Mouse (Mus musculus) MEL (cell line): ENCODE measurements at regions not wholly inside any gene's neighbourhood (a gene's known extent, or its start where the extent isn't known, plus 50 kb on each side); places are given as distances from the start of the nearest gene placed in this dataset.

Experiments used
- DNase-seq: peaks from one replicate; pipeline ENCODE4 v3.0.0; 2011; ENCODE audit warnings: low read depth, low spot score
- H3K27ac ChIP-seq: 2 replicates; pipeline ENCODE4 v1.5.1; 2012; ENCODE audit warnings: low read depth, mild to moderate bottlenecking, control low read depth, low read length, moderate library complexity; ENCODE audit not compliant: control insufficient read depth
- H3K27me3 ChIP-seq, 2 experiments: fragments of 150-350 bp in 1 of 2; sonication (generic) in 1 of 2; 2 replicates each; pipeline ENCODE4 v1.6.1; 2012; ENCODE audit warnings: low read length in 2 of 2, mild to moderate bottlenecking in 2 of 2, improper control_type of control experiment in 1 of 2, moderate library complexity in 1 of 2; ENCODE audit not compliant: insufficient read depth in 2 of 2, control insufficient read depth in 1 of 2
- H3K36me3 ChIP-seq, 2 experiments: 2 replicates each; pipeline ENCODE4 v1.6.1; 2012 to 2014; ENCODE audit warnings: low read length in 2 of 2, improper control_type of control experiment in 1 of 2, inconsistent platforms in 1 of 2, mild to moderate bottlenecking in 1 of 2; ENCODE audit not compliant: insufficient read depth in 2 of 2, control insufficient read depth in 1 of 2
- H3K4me1 ChIP-seq, 2 experiments: fragments of 150-350 bp in 1 of 2; sonication (generic) in 1 of 2; 2 replicates each; pipeline ENCODE4 v1.6.1; 2012; ENCODE audit warnings: low read length in 2 of 2, improper control_type of control experiment in 1 of 2, mild to moderate bottlenecking in 1 of 2; ENCODE audit not compliant: insufficient read depth in 2 of 2, control insufficient read depth in 1 of 2
- H3K4me3 ChIP-seq, 2 experiments: fragments of 150-350 bp in 1 of 2; sonication (generic) in 1 of 2; 2 replicates each; pipeline ENCODE4 v1.5.1; 2012; ENCODE audit warnings: low read depth in 2 of 2, low read length in 2 of 2, mild to moderate bottlenecking in 2 of 2, moderate library complexity in 2 of 2, control low read depth in 1 of 2, improper control_type of control experiment in 1 of 2; ENCODE audit not compliant: control insufficient read depth in 1 of 2, insufficient read depth in 1 of 2
- H3K79me2 ChIP-seq: 2 replicates; pipeline ENCODE4 v1.6.1; 2012; ENCODE audit warnings: mild to moderate bottlenecking, low read length, moderate library complexity; ENCODE audit not compliant: control insufficient read depth, poor library complexity, insufficient read depth
- H3K9ac ChIP-seq: 2 replicates; pipeline ENCODE4 v1.6.1; 2012; ENCODE audit warnings: low read depth, mild to moderate bottlenecking, control low read depth, low read length, moderate library complexity; ENCODE audit not compliant: control insufficient read depth, poor library complexity, severe bottlenecking
- H3K9me3 ChIP-seq: fragments of 150-350 bp; sonication (generic); replicated peaks from 2 replicates; pipeline ENCODE4 v1.6.1; 2012; ENCODE audit warnings: mild to moderate bottlenecking, low read length, improper control_type of control experiment, moderate library complexity; ENCODE audit not compliant: insufficient read depth
- CHD2 ChIP-seq: IDR thresholded peaks from 2 replicates; pipeline ENCODE4 v1.6.1; 2011; ENCODE audit warnings: low read length, improper control_type of control experiment
- E2F4 ChIP-seq: IDR thresholded peaks from 2 replicates; pipeline ENCODE4 v1.6.1; 2011; ENCODE audit warnings: low read depth, low read length, improper control_type of control experiment, borderline replicate concordance
- ETS1 ChIP-seq: IDR thresholded peaks from 2 replicates; pipeline ENCODE4 v1.6.1; 2012; ENCODE audit warnings: low read depth, mild to moderate bottlenecking, inconsistent platforms, low read length, improper control_type of control experiment, moderate library complexity
- GABPA ChIP-seq: IDR thresholded peaks from 2 replicates; pipeline ENCODE4 v1.6.1; 2012; ENCODE audit warnings: low read depth, mild to moderate bottlenecking, inconsistent platforms, low read length, improper control_type of control experiment, moderate library complexity
- GATA1 ChIP-seq: IDR thresholded peaks from 2 replicates; pipeline ENCODE4 v1.6.1; 2011; ENCODE audit warnings: low read depth, low read length, improper control_type of control experiment
- KAT2A ChIP-seq: conservative IDR thresholded peaks from 2 replicates; pipeline ENCODE4 v1.6.1; 2012; ENCODE audit warnings: low read depth, low read length, improper control_type of control experiment, inconsistent platforms
- MAFK ChIP-seq: IDR thresholded peaks from 2 replicates; pipeline ENCODE4 v1.6.1; 2011; ENCODE audit warnings: low read depth, mild to moderate bottlenecking, low read length, improper control_type of control experiment, borderline replicate concordance
- MAX ChIP-seq: IDR thresholded peaks from 2 replicates; pipeline ENCODE4 v1.6.1; 2011; ENCODE audit warnings: low read length, improper control_type of control experiment
- MYB ChIP-seq: IDR thresholded peaks from 2 replicates; pipeline ENCODE4 v1.6.1; 2011; ENCODE audit warnings: mild to moderate bottlenecking, low read depth, low read length, improper control_type of control experiment
- NRF1 ChIP-seq: IDR thresholded peaks from 2 replicates; pipeline ENCODE4 v1.6.1; 2014; ENCODE audit warnings: low read depth, mild to moderate bottlenecking, inconsistent platforms, low read length, improper control_type of control experiment, moderate library complexity; ENCODE audit not compliant: poor library complexity, insufficient read depth, severe bottlenecking
- POLR2AphosphoS2 ChIP-seq: IDR thresholded peaks from 2 replicates; pipeline ENCODE4 v1.6.1; 2011; ENCODE audit warnings: low read length, improper control_type of control experiment
- POLR2AphosphoS5 ChIP-seq: IDR thresholded peaks from 2 replicates; pipeline ENCODE4 v1.6.1; 2012; ENCODE audit warnings: low read depth, borderline replicate concordance, mild to moderate bottlenecking, inconsistent platforms, low read length, moderate library complexity, mixed read lengths
- SMC3 ChIP-seq: IDR thresholded peaks from 2 replicates; pipeline ENCODE4 v1.6.1; 2011; ENCODE audit warnings: low read depth, low read length, improper control_type of control experiment
- USF1 ChIP-seq: IDR thresholded peaks from 2 replicates; pipeline ENCODE4 v1.6.1; 2014; ENCODE audit warnings: low read depth, mild to moderate bottlenecking, inconsistent platforms, low read length, improper control_type of control experiment, moderate library complexity
- ZC3H11A ChIP-seq: IDR thresholded peaks from 2 replicates; pipeline ENCODE4 v1.6.1; 2012; ENCODE audit warnings: low read depth, mild to moderate bottlenecking, inconsistent platforms, low read length, improper control_type of control experiment
- ZMIZ1 ChIP-seq: IDR thresholded peaks from 2 replicates; pipeline ENCODE4 v1.6.1; 2012; ENCODE audit warnings: low read depth, mild to moderate bottlenecking, inconsistent platforms, low read length, improper control_type of control experiment, moderate library complexity
- ZNF384 ChIP-seq: IDR thresholded peaks from 2 replicates; pipeline ENCODE4 v1.6.1; 2012; ENCODE audit warnings: low read depth, mild to moderate bottlenecking, inconsistent platforms, low read length, improper control_type of control experiment

DNA sequence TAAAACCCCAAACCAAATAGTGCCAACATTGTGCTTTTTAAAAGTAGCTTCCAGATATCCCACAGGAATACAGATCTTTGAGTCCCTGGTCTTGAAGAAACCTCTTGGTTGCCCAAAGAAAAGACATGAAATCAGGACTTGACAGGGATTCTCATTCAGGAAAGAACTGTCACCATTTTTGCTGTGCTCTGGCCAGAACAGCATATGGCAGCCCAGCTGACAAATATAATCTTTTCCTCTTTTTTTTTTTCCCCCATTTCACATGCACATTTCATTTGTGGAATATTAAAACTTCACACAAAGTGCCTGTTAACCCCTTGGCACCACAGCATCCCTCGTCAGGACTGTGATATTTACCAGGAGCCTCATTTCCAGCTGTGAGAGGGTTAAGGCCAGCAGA lies 783.0 kb downstream of the Cypt12 start:
- no peaks in the 10 kb centered on the region for H3K4me1 ChIP-seq
- H3K36me3 ChIP-seq: no peaks in the 10 kb centered on the region
- H3K27me3 ChIP-seq: no peaks in the 10 kb centered on the region
- H3K9ac ChIP-seq: no peak overlapping the region
- TF ChIP-seq ZMIZ1 (no peak), POLR2AphosphoS2 (no peak), SMC3 (no peak), NRF1 (no peak), ZC3H11A (no peak), POLR2AphosphoS5 (no peak), MAFK (no peak), KAT2A (no peak), CHD2 (no peak), GABPA (no peak), MAX (no peak), ETS1 (no peak), ZNF384 (no peak)
- TF ChIP-seq, all 39 proteins: peak for 0
- H3K27ac ChIP-seq: no peak overlapping the region
- no peak overlapping the region for H3K4me3 ChIP-seq
- no peak for DNase-seq
- no peaks in the 10 kb centered on the region for H3K9me3 ChIP-seq
- no peaks in the 10 kb centered on the region for H3K79me2 ChIP-seq

DNA sequence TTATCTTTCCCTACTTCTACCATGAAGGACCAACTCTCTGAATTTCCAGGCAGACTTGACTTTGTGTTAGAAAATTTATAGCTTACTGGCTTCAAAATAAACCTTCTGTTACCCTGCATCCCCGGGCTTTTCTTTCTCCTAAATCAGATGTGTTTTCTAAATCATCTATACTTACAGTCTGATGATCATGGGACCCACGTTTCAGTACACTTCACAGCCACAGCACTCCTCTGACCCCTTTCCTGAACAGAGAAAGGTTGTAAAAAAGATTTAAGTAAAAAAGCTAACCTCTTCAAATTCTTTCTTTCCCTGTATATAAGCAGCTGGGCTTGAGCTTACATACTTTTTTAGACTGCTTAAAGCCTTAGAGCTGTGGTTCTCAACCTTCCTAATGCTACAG lies 783.5 kb downstream of the Cypt12 start:
- no peaks in the 10 kb centered on the region for H3K27me3 ChIP-seq
- no peaks in the 10 kb centered on the region for H3K4me1 ChIP-seq
- H3K4me3 ChIP-seq: no peak overlapping the region
- no peak overlapping the region for H3K27ac ChIP-seq
- H3K9me3 ChIP-seq: no peaks in the 10 kb centered on the region
- TF ChIP-seq MYB: no peak
- no peak for TF ChIP-seq GABPA
- TF ChIP-seq MAFK: no peak
- H3K9ac ChIP-seq: no peak overlapping the region
- no peaks in the 10 kb centered on the region for H3K79me2 ChIP-seq
- no peaks in the 10 kb centered on the region for H3K36me3 ChIP-seq
- no peak for DNase-seq

DNA sequence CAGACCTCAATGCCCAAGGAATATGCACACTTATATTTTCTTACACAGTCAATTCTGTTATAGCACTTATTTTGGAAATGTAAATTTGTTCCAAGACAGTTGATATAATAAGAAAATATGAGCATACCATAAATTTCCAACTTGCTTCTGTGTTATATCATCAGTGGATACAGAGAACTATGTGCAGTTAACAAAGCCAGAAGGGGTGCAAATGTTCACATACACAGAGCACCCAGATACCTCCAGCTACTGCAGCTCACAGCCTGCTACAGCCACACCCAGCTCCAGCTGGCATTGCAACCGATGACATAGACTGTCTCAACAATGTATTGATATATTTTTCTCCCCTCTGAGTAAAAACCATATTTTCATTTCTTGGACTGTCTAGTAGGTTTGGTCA lies 785.3 kb downstream of the Cypt12 start:
- Histone ChIP-seq H3K9me3 (no peaks in the 10 kb centered on the region), H3K4me1 (no peaks in the 10 kb centered on the region), H3K79me2 (no peaks in the 10 kb centered on the region), H3K4me3 (no peak overlapping the region), H3K27ac (no peak overlapping the region), H3K36me3 (no peaks in the 10 kb centered on the region), H3K9ac (no peak overlapping the region), H3K27me3 (no peaks in the 10 kb centered on the region)
- DNase-seq: no peak
- TF ChIP-seq E2F4: no peak
- TF ChIP-seq ZC3H11A: no peak
- TF ChIP-seq GATA1: no peak
- no peak for TF ChIP-seq USF1
